Mouse (Mus musculus): ENCODE measurements around the gene Cry2. TPM values are rescaled to one million over a fixed set of nuclear protein-coding genes. Genes with fewer than 3 reads are reported as not detected.
"Not testable (repeated sequence)": the region's sequence is repeated elsewhere in the genome, so short reads cannot be mapped to it uniquely, and the experiment has no call there.

Cry2 gene
- polyA plus RNA-seq (2015; fragmentation: Nextera tagmentation; extraction: Ambion mirVana): 17.7 and 21.3 TPM in 2 replicates

DNA sequence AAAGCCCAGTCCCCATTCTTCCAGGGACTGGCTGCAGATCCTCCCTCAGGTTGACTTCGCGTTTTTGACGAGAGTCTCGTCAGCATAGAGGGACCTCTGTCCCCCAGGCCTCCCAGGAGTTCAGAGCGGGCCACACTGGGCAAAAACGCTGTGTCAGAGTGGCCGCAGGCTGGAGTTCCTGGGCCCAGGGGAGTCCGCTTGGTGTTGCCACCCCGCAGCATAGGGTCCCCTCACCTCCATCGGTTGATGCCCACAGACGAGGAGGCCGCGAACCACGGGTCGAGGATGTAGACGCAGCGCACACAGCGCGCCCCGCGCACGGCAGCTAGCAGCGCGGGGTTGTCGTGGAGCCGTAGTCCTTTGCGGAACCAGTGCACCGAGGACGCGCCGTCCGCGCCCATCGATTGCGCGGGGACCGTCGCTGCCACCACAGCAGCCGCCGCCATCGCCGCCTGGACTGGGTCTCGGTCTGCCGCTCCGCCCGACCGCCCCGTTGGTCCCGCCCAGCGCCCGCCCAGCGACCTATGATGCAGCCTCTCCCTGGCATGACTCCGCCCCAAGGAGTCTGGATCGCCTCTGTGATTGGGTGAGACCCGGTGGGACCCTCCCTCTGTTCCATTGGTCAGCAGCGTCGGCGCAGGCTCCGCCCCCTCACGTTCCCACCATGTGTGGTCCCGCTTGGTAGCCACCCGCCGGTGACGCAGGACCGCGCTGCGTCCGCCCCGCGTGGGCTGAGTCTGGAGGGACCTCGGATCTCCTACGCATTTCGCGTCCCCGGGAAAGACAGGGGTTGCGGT, at the start of gene Cry2:
Gene Cry2 (minus strand): TSS at position 466 of the 797 bp plus-strand sequence.
- WGBS: under 1% methylated on average over 76 of the region's 76 CpGs
- Histone ChIP-seq H3K9me3 (replicated peaks) (0 out of 2 replicates have a peak, but pooled peaks cover 3% of the 10 kb centered on the region), H3K4me1 (peaks cover 54% of the 10 kb centered on the region), H3K27ac (peak within 1 kb of the TSS; percentile 62), H3K4me2 (peak within 1 kb of the TSS; percentile 88), H3K36me3 (no peaks in the 10 kb centered on the region), H3K27me3 (peaks cover 4% of the 10 kb centered on the region; the same call in 1 of the 2 replicates), H3K9ac (peak within 1 kb of the TSS; percentile 82), H3K4me3 (replicated peaks) (peak within 1 kb of the TSS; percentile 81)
- ATAC-seq (replicated peaks; ENCODE audit: low FRiP score): peak; percentile 99

DNA sequence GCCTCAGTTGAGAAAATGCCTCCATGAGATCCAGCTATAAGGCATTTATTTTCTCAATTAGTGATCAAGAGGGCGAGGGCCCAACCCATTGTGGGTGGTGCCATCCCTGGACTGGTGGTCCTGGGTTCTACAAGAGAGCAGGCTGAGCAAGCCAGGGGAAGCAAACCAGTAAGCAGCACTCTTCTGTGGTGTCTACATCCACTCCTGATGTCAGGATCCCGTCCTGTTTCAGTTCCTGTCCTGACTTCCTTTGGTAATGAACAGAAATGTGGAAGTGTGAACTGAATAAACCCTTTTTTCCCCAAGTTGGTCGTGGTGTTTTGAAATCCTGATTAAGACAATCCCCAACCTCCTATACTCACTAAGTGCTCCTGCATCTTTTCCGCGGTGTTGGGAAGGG, 49.7 kb upstream of the Cry2 start:
- Histone ChIP-seq H3K4me3 (replicated peaks) (no peak overlapping the region), H3K27me3 (peaks cover 34% of the 10 kb centered on the region), H3K27ac (no peak overlapping the region), H3K9ac (no peak overlapping the region), H3K4me1 (peaks cover 15% of the 10 kb centered on the region), H3K36me3 (no peaks in the 10 kb centered on the region), H3K4me2 (no peak overlapping the region), H3K9me3 (replicated peaks) (no peaks in the 10 kb centered on the region)
- WGBS: 52% methylated on average over 5 of the region's 5 CpGs
- no peak for ATAC-seq (replicated peaks; ENCODE audit: low FRiP score)

DNA sequence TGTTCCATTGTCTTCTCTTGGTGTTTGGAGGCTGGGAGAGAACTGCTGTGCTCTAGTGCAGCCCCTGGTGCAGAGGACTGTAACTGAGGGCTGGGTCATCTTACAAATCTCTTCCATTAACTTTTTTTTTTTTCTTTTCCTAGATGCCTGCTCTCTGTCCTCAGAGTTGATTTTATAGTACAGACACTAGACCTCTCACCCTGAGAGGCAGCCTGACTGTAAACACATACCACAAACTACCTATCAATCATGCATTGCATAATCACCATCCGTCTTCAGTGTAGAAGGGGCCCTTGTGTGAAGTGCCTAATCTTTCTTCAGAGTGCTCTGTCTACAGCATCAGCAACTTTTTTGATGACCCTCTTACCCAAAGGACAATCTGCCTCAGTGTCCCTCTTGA, 48.7 kb upstream of the Cry2 start:
- H3K9me3 ChIP-seq (replicated peaks): no peaks in the 10 kb centered on the region
- no peaks in the 10 kb centered on the region for H3K36me3 ChIP-seq
- H3K9ac ChIP-seq: no peak overlapping the region
- WGBS: 23% methylated on average over 1 of the region's 1 CpGs
- no peak overlapping the region for H3K27ac ChIP-seq
- no peak overlapping the region for H3K4me2 ChIP-seq
- H3K27me3 ChIP-seq: peaks cover 34% of the 10 kb centered on the region
- H3K4me1 ChIP-seq: peaks cover 23% of the 10 kb centered on the region
- no peak for ATAC-seq (replicated peaks; ENCODE audit: low FRiP score)
- H3K4me3 ChIP-seq (replicated peaks): no peak overlapping the region

DNA sequence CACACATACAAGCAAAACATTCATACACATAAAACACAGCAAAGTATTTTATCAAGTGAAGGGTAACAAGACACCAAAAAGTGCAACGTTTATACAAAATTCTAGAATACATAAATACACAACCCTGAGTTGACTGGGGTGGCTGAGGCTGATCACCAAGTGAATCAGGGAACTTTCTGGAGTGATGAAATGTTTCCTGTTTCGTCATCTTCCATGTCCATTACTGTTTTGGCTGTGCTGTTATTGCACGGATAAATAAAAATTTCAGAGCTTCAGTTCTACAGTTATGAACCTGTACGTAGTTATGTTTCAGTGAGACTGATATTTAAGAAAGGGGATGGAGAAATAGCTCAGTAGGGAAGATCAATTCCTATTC, 44.5 kb upstream of the Cry2 start:
- Histone ChIP-seq H3K4me2 (no peak overlapping the region), H3K9ac (no peak overlapping the region), H3K4me3 (replicated peaks) (no peak overlapping the region), H3K27me3 (peaks cover 8% of the 10 kb centered on the region), H3K9me3 (replicated peaks) (no peaks in the 10 kb centered on the region), H3K4me1 (peaks cover 11% of the 10 kb centered on the region), H3K27ac (peak overlapping the region; percentile 29; the same call in 1 of the 2 replicates), H3K36me3 (no peaks in the 10 kb centered on the region)
- no peak for ATAC-seq (replicated peaks; ENCODE audit: low FRiP score)
- 81% methylated on average over 4 of the region's 4 CpGs for WGBS

DNA sequence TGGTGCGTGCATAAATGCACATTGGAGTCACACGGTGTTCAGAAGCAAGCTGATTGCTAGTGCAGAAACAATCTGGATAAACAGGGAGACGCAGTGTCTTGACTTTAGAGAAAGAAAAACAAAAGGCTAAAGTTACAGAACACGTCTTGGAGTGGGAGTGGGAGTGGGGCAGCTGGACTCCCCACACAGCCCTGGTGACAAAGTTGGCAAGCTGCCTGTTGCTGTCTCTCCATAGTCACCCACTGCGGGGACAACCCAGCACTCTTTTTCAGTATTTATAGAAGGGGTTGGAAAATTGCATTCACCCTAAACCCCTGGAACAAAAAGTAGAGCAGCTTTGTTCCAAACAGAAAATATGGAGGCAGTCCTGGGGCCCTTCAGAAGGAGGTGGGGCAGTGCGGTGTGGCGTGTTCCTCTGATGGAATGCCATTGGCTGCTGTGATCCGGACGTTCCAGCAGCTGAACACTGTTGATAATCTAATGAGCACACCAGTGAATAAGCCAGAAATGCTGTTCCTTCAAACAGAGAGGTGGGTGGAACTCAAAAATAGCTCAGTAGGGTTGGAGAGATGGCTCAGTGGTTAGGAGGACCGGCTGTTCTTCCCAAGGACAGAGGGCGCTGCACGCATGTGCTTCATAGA, 43.9 kb upstream of the Cry2 start:
- H3K9ac ChIP-seq: no peak overlapping the region
- 48% methylated on average over 12 of the region's 12 CpGs for WGBS
- H3K27me3 ChIP-seq: peaks cover 3% of the 10 kb centered on the region; the same call in 1 of the 2 replicates
- H3K9me3 ChIP-seq (replicated peaks): no peaks in the 10 kb centered on the region
- H3K4me1 ChIP-seq: peaks cover 11% of the 10 kb centered on the region
- H3K36me3 ChIP-seq: no peaks in the 10 kb centered on the region
- H3K4me3 ChIP-seq (replicated peaks): no peak overlapping the region
- H3K4me2 ChIP-seq: peak overlapping the region; percentile 4; the same call in 1 of the 2 replicates
- ATAC-seq (replicated peaks; ENCODE audit: low FRiP score): peak; percentile 54
- peak overlapping the region; percentile 29 for H3K27ac ChIP-seq

DNA sequence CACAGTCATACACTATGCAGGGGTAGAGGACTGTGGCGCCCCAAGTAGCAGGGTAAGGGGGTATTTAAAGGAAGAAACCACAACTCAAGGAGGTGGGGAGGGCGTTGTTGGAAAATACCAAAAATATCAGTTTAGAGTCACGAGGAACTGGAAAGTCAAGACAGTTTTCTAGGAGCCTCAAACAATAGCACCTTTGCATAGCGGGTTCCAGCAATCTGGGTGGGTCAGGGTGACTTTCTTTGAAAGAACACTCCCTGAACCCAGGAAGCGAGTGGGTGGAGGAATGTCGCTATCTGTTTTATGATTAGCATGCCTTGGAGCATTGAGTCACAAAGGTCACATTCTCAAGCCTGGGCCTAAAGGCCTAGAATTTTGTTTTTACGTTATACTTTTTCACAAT, 42.7 kb upstream of the Cry2 start:
- WGBS: 89% methylated on average over 7 of the region's 7 CpGs
- H3K9me3 ChIP-seq (replicated peaks); H3K4me2 ChIP-seq; H3K9ac ChIP-seq; H3K27me3 ChIP-seq; ATAC-seq (replicated peaks; ENCODE audit: low FRiP score); H3K4me3 ChIP-seq (replicated peaks); H3K36me3 ChIP-seq; H3K27ac ChIP-seq: not testable (repeated sequence)
- peaks cover 11% of the 10 kb centered on the region for H3K4me1 ChIP-seq

DNA sequence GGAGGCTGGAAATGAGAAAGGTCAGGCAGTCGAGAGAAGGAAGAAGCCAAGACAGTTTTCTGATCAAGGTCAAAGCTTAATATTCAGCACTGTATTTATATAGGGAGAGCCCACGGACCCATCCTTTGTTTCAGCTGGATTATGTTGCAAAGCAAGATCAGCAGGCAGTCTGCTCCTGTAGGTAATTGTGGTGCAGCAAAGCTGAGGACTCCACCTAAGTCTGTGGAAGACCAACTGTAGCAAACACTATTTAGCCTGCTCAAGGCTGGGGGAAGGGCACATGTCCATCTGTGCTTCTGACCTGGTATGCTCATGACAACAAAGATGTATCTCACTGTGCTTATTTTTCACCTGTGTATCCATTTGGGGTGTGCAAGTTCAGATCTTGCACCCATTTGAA, 41.9 kb upstream of the Cry2 start:
- Histone ChIP-seq H3K27me3 (no peaks in the 10 kb centered on the region), H3K4me3 (replicated peaks) (no peak overlapping the region), H3K27ac (no peak overlapping the region), H3K4me1 (peaks cover 11% of the 10 kb centered on the region), H3K4me2 (no peak overlapping the region), H3K9ac (no peak overlapping the region), H3K9me3 (replicated peaks) (no peaks in the 10 kb centered on the region), H3K36me3 (no peaks in the 10 kb centered on the region)
- ATAC-seq (replicated peaks; ENCODE audit: low FRiP score): no peak
- WGBS: 56% methylated on average over 2 of the region's 2 CpGs

DNA sequence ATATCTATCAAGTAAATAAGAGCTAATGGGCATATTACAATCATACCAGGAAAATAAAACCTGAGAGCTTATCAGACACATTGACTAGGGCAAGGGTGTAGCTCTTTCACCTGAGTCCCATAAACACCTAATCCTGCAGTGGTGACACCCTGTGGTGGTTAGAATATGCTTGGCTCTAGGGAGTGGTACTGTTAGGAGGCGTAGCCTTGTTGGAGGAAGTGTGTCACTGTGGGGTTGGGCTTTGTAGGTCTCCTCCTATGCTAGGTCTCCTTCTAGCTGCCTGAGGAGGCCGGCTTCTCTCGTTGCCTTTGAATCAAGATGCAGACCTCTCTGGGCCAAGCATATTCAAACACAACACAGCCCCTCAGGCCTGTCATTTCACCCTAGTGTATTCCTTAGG, 41.1 kb upstream of the Cry2 start:
- 76% methylated on average over 3 of the region's 3 CpGs for WGBS
- ATAC-seq (replicated peaks; ENCODE audit: low FRiP score): no peak

DNA sequence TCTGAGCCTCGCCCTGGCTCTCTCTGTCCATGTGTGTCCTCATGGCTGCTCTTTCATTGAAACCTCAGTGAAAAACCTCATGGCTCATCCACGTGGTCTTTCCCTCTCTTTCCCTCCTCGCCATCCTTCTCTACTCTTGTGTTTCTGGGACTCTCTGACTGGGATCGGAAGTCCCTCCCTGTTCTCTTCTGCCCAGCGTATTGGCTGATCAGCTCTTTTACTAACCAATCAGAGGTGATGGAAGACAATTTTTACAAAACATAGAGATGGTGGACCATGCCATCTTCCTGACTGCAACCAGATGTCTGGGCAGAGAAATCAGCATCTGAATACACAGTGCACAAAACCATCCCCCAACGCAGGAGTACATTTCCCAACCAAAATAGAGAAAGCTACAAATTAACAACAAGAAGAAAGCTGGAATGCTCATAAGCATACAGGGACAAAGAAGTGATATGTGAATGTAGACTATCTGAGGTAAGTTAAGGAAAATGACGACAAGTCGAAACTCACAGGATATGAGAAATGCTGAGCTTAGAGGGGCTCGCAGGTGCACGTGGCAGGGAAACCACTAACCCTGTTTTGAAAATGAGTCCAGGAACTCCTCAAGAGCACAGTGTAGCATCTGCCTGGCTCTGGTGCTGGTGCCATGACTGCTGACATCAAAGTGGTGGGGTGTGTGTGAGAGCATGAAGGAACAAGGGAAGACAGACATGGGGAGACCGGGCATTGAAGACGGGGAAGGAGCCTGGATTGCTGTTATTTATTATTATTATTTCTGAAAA, 38.2 kb upstream of the Cry2 start:
- H3K4me1 ChIP-seq: no peaks in the 10 kb centered on the region
- WGBS: 82% methylated on average over 12 of the region's 12 CpGs
- H3K4me3 ChIP-seq (replicated peaks): no peak overlapping the region
- no peak for ATAC-seq (replicated peaks; ENCODE audit: low FRiP score)
- H3K27me3 ChIP-seq: no peaks in the 10 kb centered on the region
- no peak overlapping the region for H3K27ac ChIP-seq
- no peaks in the 10 kb centered on the region for H3K9me3 ChIP-seq (replicated peaks)
- H3K36me3 ChIP-seq: no peaks in the 10 kb centered on the region
- no peak overlapping the region for H3K4me2 ChIP-seq
- no peak overlapping the region for H3K9ac ChIP-seq

More for the DNA sequence above, 41.1 kb upstream of the Cry2 start:
- Histone ChIP-seq H3K4me1 (peaks cover 11% of the 10 kb centered on the region), H3K27me3 (no peaks in the 10 kb centered on the region), H3K36me3 (no peaks in the 10 kb centered on the region), H3K4me2 (no peak overlapping the region), H3K27ac (no peak overlapping the region), H3K9ac (no peak overlapping the region), H3K9me3 (replicated peaks) (no peaks in the 10 kb centered on the region), H3K4me3 (replicated peaks) (no peak overlapping the region)

DNA sequence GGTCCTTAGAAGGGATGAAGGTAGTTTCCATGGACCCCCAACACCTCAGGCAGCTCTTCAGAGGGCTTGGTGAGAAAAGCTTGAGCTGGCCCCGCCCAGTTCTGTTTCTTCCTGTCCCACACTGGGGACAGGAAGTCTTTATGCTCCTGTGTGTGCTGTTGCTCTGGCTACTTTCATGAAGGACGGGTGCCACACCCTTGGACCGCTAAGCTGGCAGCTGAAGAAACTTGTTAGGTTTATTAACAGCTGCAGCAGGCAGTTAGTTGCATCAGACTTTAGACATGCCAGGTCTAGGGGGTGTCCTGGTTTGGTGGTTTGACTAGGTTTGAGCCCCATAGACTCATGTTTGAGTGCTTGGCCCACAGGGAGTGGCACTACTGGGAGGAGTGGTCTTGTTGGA, 30.8 kb upstream of the Cry2 start:
- no peak overlapping the region for H3K4me3 ChIP-seq (replicated peaks)
- H3K27me3 ChIP-seq: peaks cover 26% of the 10 kb centered on the region
- WGBS: 72% methylated on average over 3 of the region's 3 CpGs
- peaks cover 8% of the 10 kb centered on the region for H3K4me1 ChIP-seq
- H3K4me2 ChIP-seq: no peak overlapping the region
- no peak for ATAC-seq (replicated peaks; ENCODE audit: low FRiP score)
- H3K9ac ChIP-seq: no peak overlapping the region
- H3K9me3 ChIP-seq (replicated peaks): no peaks in the 10 kb centered on the region
- no peaks in the 10 kb centered on the region for H3K36me3 ChIP-seq
- H3K27ac ChIP-seq: no peak overlapping the region

DNA sequence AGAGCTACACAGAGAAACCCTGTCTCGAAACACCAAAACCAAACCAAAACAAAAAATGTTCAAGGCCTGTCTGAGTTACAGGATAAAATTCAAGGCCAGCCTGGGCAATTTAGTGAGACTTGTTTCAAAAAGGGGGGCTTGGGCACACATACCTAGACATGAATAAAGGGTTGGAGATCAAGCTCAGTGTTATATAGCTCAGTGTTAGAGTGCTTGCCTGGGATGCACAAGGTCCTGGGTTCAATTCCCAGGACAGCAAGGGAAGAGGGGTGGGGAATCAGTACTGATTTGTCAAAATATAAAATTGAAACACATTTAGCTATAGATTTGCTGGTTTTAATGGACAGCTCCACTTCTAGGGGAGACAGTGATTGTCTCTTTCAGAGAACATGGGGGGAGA, 27.4 kb upstream of the Cry2 start:
- no peaks in the 10 kb centered on the region for H3K9me3 ChIP-seq (replicated peaks)
- H3K9ac ChIP-seq: no peak overlapping the region
- no peak for ATAC-seq (replicated peaks; ENCODE audit: low FRiP score)
- H3K4me3 ChIP-seq (replicated peaks): no peak overlapping the region
- H3K4me1 ChIP-seq: peaks cover 37% of the 10 kb centered on the region
- peaks cover 26% of the 10 kb centered on the region for H3K27me3 ChIP-seq
- no peak overlapping the region for H3K27ac ChIP-seq
- H3K4me2 ChIP-seq: no peak overlapping the region
- WGBS: 69% methylated on average over 1 of the region's 1 CpGs
- H3K36me3 ChIP-seq: no peaks in the 10 kb centered on the region; the same call in 1 of the 2 replicates

Measured in kidney, embryonic 15.5 days (tissue).